Mouse (Mus musculus) heart, adult 8-10 months (tissue): ENCODE results near the gene Cck. TPM values are rescaled to one million over a fixed set of nuclear protein-coding genes. Genes with fewer than 3 reads are reported as not detected.

Experiments used
- DNase-seq: peaks from one replicate; pipeline ENCODE4 v3.0.0; 2022; ENCODE audit warnings: low spot score
- total RNA-seq, 4 experiments: library from RNA; stranded (reverse); gene quantifications; 2 replicates each; pipeline ENCODE4 v1.2.4; 2022

Cck gene
- not detected for total RNA-seq

DNA sequence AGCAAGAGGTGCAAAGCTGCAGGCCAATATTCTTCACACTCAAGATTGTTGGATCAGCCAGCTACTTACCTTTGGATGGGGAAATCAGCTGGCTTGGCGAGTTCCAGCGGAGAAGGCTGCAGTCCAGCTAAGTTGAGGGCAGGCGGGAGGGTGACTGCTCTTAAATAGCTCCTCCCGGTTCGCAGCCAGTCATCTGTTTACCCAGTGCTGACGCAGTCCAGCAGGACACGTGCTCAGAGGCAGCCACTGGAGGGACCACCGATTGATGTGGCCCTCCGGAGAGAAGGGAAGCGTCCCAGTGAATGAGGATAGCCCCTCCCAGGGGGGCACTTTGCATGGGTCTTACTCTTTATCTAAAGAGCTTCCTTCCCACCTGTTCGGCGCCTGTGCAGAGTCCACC, at the start of gene Cck:
Cck (minus strand) TSS at position 166 of the 400 bp plus-strand sequence.
- peak; percentile 32 for DNase-seq

DNA sequence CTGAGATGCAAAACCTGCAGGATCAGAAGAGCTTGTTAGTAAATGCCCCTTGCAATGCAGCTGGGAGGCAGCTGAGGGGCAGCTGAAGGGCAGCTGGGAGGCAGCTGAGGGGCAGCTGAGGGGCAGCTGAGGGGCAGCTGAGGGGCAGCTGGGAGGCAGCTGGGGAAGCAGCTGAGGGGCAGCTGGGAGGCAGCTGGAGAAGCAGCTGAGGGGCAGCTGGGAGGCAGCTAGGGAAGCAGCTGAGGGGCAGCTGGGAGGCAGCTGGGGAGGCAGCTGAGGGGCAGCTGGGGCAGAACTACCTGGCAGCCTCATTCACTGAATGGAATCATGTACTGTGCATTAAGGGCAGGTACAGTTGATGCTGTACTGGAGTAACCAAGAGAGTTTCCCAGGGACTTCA, 46.0 kb upstream of the Cck start:
- DNase-seq, result no peak

- DNase-seq, result no peak
Measured at GRCm38 (mm10) chr9:121532626-121533025, 37.1 kb upstream of the Cck start.

- DNase-seq, result no peak
Measured at GRCm38 (mm10) chr9:121528605-121529357, 33.3 kb upstream of the Cck start.

DNA sequence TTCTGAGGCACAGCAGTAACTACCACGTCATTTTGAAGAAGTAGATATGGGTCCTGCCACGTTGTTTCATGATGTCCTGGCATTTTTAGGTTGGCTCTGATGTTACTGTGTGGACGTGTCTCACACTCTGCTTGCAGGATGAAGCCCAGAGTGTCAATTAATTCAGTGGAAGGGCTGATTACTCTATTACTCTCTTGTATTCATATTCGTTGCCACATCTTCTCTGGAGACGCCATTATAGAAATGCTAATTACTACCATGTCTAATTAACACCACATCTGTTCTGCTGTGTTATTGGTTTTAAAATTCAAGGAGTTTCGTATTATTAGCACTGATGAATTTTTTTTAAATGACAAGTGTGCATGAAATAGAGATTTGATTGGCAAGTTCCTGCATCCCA, 30.7 kb upstream of the Cck start:
- no peak for DNase-seq

DNA sequence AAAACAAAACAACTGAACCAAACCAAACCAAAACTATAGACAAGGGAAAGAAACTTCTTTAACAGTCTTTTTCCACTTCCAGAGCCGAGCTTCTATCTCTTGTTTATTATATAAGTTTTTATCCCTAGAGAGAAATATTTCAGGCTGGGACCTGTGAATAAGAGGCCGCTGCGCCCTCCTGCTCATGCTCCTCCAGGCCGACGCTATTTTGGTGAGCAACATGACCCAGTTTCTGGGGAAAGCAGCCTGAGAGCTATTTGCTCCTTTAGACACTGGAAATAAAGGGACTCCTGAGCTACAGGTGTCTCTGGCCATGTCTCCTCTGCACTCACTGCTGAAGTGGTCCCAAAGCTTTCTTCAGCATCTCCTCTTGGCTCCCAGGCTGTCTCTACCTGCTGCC, 24.6 kb upstream of the Cck start:
- no peak for DNase-seq

GRCm38 (mm10) chr9:121514462-121514861, 19.0 kb upstream of the Cck start:
- DNase-seq, result no peak

DNA sequence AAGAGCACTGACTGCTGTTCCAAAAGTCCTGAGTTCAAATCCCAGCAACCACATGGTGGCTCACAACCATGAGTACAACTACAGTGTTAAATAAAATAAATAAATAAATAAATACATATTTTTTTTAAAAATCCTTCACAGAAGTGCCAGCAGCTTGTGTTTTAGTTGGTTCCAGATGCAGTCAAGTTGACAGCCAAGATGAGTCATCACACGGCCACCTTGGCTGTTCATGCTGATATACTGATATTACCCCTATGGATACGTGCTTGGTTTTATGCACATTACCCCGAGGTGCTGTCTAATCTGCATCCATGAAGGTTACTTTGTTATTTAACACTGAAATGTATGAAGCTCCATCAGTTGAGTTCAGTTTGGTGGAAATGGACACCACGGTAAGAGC, 16.4 kb upstream of the Cck start:
- DNase-seq, result no peak

DNA sequence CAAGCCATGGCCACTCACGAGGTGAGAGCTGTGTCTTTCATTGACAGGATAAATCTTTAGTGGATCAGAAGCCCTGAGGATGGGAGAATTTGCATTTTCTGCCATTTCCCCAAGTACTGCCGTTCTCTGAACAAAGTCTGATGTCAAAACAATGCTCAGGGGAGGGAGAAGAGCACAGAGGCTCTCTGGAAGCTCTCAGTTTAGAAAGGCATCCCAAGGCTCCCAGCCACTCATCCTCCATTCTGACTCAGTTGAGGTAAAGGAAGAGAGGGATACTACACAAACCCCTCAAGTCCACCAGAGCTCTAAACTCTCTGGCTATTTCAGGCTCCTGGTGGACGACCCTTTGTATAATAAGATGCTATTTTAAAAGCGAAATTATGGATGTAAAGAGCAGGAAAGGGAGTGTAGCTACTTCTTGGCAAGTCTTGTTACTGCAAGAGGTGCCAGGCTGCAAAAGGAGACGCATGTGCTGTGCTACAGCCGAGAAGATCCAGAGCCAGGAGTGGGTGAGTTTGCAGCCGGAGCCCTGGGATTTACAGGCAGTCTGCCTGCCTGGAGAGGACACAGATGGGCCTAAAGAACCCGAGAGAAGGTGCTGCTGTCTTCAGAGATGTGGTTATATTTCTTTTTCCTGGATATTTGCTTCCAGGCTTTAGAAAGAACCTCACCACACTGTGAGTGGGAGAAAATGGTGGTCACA, 11.1 kb upstream of the Cck start:
- DNase-seq, result no peak

GRCm38 (mm10) chr9:121505346-121505745, 9.9 kb upstream of the Cck start:
- no peak for DNase-seq

- no peak for DNase-seq
Measured at GRCm38 (mm10) chr9:121496102-121496501, 608 bp upstream of the Cck start.

DNA sequence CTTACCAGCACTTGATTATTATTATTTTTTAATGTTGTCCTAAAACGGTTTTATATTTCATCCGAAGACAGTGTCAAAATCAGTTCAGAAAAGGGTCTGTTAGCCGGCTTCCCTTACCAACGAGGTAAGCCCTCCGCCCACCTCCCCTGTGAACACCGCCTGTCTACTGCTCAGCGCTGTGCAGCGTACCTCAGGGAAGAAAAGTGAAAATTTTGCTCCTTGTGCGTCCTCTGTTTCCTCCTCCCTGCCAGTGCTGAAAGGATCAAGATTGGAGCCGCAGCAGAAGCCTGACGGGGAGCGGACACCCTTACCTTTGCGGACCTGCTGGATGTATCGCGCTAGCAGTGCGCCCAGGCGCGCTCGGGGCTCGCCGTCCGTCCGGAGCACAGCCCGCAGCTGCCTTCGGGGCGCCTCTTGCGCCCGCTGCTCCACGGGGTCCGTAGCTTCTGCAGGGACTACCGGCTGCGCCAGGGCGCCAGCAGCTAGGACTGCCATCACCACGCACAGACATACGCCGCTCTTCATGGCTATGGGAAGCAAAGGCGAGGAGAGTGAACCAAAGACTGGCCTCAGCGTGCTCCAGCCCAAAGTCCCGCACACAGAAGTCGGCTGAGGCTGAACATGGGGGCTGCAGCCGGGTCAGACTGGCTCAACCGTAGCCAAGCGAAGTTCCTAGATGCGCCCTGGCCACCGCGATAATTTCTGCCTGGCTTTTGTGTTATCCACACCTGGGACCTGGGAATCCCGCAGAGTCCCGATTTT, 1.3 kb downstream of the Cck start:
- DNase-seq, result no peak

DNA sequence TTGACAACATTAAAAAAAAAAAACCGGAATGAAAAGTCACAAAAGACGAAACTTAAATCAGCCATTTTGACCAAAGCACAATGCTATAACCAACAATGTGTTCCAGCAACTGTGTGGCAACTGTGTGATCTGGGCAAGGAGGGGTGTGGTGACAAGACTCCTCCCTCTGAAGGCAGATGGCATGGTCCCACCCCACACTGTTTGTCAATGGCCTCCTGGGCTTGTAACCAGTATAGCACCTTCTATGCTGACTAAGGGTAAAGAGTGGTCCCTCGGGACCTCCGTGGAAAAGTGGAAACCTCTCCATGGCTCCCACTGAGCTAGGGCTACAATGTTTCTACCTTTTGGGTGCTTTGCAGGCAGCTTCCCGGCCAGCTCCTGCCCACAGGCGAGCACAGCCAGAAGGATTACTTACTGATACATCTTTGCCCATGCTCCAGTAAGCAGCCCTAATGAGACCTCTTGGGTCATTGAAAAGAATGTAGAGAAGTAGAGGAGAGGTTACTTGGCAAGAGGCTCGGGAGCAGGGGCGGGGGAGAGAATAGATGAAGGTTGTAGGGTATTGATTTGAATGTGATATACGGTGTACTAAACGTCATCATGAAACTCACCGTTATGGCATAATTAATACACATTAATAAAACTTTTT, 3.8 kb downstream of the Cck start:
- DNase-seq, result no peak

GRCm38 (mm10) chr9:121487216-121487615, 8.3 kb downstream of the Cck start:
- no peak for DNase-seq

GRCm38 (mm10) chr9:121479453-121479852, 16.0 kb downstream of the Cck start:
- peak; percentile 57 for DNase-seq

GRCm38 (mm10) chr9:121477305-121477911, 18.1 kb downstream of the Cck start:
- DNase-seq, result peak; percentile 73

DNA sequence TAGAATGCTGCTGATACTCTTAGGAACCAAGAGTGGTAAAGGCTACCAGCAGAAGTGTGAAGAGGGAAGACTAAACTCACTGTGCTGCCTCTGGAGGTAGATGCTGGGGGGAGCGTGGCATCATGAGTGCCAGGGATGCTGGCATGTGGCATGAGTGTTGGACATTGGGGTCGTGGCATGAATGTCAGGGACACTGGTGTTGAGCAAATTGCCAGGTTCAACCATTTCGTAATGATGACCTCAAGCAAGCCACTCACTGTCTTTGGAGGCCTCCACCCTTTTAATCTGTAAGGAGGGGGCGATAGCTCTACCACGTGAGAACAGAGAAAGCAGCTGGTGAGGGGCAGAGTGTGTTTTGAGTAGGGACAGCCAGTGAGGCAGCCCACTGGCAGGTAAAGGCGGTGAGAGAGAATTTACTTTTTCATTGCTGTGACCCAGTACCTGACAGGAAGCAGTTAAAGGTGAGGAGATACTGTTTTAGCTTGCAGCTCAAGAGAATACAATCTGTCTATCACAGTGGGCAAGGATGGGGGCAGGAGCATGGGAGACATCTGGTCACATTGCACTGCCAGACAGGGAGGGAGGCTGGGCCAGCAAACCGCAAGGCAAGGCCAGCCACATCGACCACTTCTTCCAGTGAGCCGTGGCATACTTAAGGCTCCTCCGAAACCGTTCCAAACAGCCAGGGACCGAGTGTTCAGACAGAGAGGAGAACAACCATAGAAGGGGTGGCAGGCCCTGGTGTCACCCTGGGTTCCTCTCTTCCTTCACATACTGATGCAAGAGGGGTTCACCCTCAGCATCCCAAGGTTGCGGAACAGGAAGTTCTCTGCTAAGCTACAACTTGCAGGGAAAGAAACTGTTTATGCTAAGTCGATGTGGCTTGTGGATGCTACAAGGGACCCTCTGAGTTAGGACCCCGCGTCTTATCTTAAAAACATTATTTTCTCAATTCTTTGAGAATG, 19.7 kb downstream of the Cck start:
- no peak for DNase-seq

GRCm38 (mm10) chr9:121474771-121475170, 20.7 kb downstream of the Cck start:
- DNase-seq, result no peak

- DNase-seq, result no peak
Measured at GRCm38 (mm10) chr9:121469711-121470110, 25.8 kb downstream of the Cck start.

DNA sequence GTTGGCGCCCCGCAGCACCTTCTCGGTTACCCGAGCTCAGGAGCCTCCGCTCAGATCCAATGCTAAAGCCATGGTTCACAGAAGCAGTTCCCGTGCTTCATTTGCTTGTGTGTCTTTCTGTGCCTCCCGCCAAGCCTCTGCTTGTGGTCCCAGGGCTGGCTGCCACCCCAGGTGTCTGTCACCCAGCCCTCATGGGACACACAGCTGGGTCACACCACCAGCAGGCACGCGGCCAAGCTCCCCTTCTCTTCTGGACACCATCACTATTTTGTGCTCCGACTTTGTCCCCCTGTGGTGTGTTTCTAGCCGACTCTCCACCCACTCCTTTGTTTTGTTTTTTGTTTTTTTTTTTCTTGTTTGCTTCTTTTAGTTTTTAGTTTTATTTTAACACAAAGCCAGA, 28.0 kb downstream of the Cck start:
- DNase-seq, result no peak
